17 mouse cellular contexts compared by ENCODE assay signal in genomic region chr5:22160935-22161334, GRCm38 (mm10).
DNase-seq lines count a peak whose midpoint lies in the region; ATAC-seq and TF ChIP-seq lines count a peak whose summit lies in the region.
"Had no signal": no experiment of that assay in that cellular context is flagged by ENCODE, and none has a peak within 500 bp of the region (broad histone marks: within the 10 kb centered on the region; RNA-seq: fewer than 3 reads in every experiment).

No protein-coding gene starts in this region.

- peak overlapping the region; percentile 49; the same call in 1 of the 2 replicates for H3K27ac ChIP-seq in heart, embryonic 15.5 days
- no peak overlapping the region for H3K27ac ChIP-seq in lung, embryonic 15.5 days
- no peak overlapping the region for H3K27ac ChIP-seq in lung, postnatal 0 days (ENCODE audit: low read length)
- H3K27ac ChIP-seq: hindbrain, embryonic 12.5 days; limb, embryonic 13.5 days; liver, embryonic 15.5 days; midbrain, embryonic 13.5 days had no signal

- no peak for TF ChIP-seq EP300 in lung, postnatal 0 days (IDR thresholded peaks at IDR 0.05)

- H3K4me2 ChIP-seq in heart, embryonic 15.5 days: no peak overlapping the region
- H3K4me2 ChIP-seq in lung, embryonic 15.5 days: no peak overlapping the region
- no peak overlapping the region for H3K4me2 ChIP-seq in lung, postnatal 0 days (replicated peaks; ENCODE audit: low read depth, low read length)
- H3K4me2 ChIP-seq: hindbrain, embryonic 12.5 days; limb, embryonic 13.5 days; liver, embryonic 15.5 days; midbrain, embryonic 13.5 days had no signal

- DNase-seq in adrenal gland, postnatal 36 days: peak; percentile 7 to 10
- no peak for DNase-seq in adrenal gland, postnatal 4 days (ENCODE audit: low spot score in 2 of 2)
- DNase-seq in heart, adult 18-20 months: no peak
- no peak for DNase-seq in lung, postnatal 0 days (ENCODE audit: low spot score)
- peak; percentile 12 for DNase-seq in yolk sac, embryonic 10.5 days (ENCODE audit: low spot score)
- DNase-seq in retina, postnatal 1 day: no peak
- DNase-seq: cerebellum, adult 18-20 months; gastrocnemius, postnatal 14 days; kidney, postnatal 14 days; layer of hippocampus, adult 9-11 months; thymus, postnatal 36 days had no signal

- 0 out of 2 replicates have a peak overlapping the region, but pooled peaks have one; percentile 10 for H3K9ac ChIP-seq in heart, embryonic 15.5 days
- no peak overlapping the region for H3K9ac ChIP-seq in lung, embryonic 15.5 days
- H3K9ac ChIP-seq in lung, postnatal 0 days (replicated peaks; ENCODE audit: low read depth): no peak overlapping the region
- H3K9ac ChIP-seq: hindbrain, embryonic 12.5 days; limb, embryonic 13.5 days; liver, embryonic 15.5 days; midbrain, embryonic 13.5 days had no signal

- WGBS in heart, embryonic 15.5 days: 21% methylated on average over 2 of the region's 2 CpGs
- WGBS in lung, embryonic 15.5 days: 24% methylated on average over 2 of the region's 2 CpGs
- 25% methylated on average over 2 of the region's 2 CpGs for WGBS in lung, postnatal 0 days

- H3K27me3 ChIP-seq in heart, embryonic 15.5 days: no peaks in the 10 kb centered on the region
- no peaks in the 10 kb centered on the region for H3K27me3 ChIP-seq in lung, embryonic 15.5 days
- no peaks in the 10 kb centered on the region for H3K27me3 ChIP-seq in lung, postnatal 0 days (replicated peaks; ENCODE audit: insufficient read depth, low read length)
- H3K27me3 ChIP-seq: hindbrain, embryonic 12.5 days; limb, embryonic 13.5 days; liver, embryonic 15.5 days; midbrain, embryonic 13.5 days had no signal

- H3K4me3 ChIP-seq in heart, embryonic 15.5 days: no peak overlapping the region
- no peak overlapping the region for H3K4me3 ChIP-seq in lung, embryonic 15.5 days
- H3K4me3 ChIP-seq in lung, postnatal 0 days (ENCODE audit: low read depth, low read length): no peak overlapping the region
- H3K4me3 ChIP-seq: hindbrain, embryonic 12.5 days; limb, embryonic 13.5 days; liver, embryonic 15.5 days; midbrain, embryonic 13.5 days had no signal

- no peak for TF ChIP-seq CTCF in lung, postnatal 0 days (IDR thresholded peaks at IDR 0.05)

- no peaks in the 10 kb centered on the region for H3K36me3 ChIP-seq in heart, embryonic 15.5 days
- H3K36me3 ChIP-seq in lung, embryonic 15.5 days: no peaks in the 10 kb centered on the region
- no peaks in the 10 kb centered on the region for H3K36me3 ChIP-seq in lung, postnatal 0 days (ENCODE audit: insufficient read depth, low read length)
- H3K36me3 ChIP-seq: hindbrain, embryonic 12.5 days; limb, embryonic 13.5 days; liver, embryonic 15.5 days; midbrain, embryonic 13.5 days had no signal

- H3K9me3 ChIP-seq in heart, embryonic 15.5 days (replicated peaks): no peaks in the 10 kb centered on the region
- no peaks in the 10 kb centered on the region for H3K9me3 ChIP-seq in lung, embryonic 15.5 days
- H3K9me3 ChIP-seq in lung, postnatal 0 days (ENCODE audit: low read length): no peaks in the 10 kb centered on the region
- H3K9me3 ChIP-seq: hindbrain, embryonic 12.5 days; limb, embryonic 13.5 days; liver, embryonic 15.5 days; midbrain, embryonic 13.5 days had no signal

- ATAC-seq in heart, embryonic 15.5 days (replicated peaks; ENCODE audit: insufficient number of reproducible peaks, insufficient read depth, low FRiP score, low read depth): no peak
- peak; percentile 66; the same call in 1 of the 2 replicates for ATAC-seq in lung, embryonic 15.5 days (ENCODE audit: borderline replicate concordance, extremely low read depth, low FRiP score, low TSS enrichment)
- ATAC-seq in lung, postnatal 0 days: no peak
- ATAC-seq: midbrain, embryonic 13.5 days had no signal

- peaks cover 8% of the 10 kb centered on the region for H3K4me1 ChIP-seq in heart, embryonic 15.5 days (replicated peaks)
- peaks cover 6% of the 10 kb centered on the region; the same call in 1 of the 2 replicates for H3K4me1 ChIP-seq in lung, embryonic 15.5 days
- no peaks in the 10 kb centered on the region for H3K4me1 ChIP-seq in lung, postnatal 0 days (ENCODE audit: insufficient read depth, low read depth, low read length)
- H3K4me1 ChIP-seq: liver, embryonic 15.5 days had no signal

Comparison
In these comparisons a context has a peak if more than half of its experiments do, and no peak if none do; other contexts are left out.
1. DNase-seq: peak in adrenal gland, postnatal 36 days (2 of 2) and yolk sac, embryonic 10.5 days (single experiment); none in adrenal gland, postnatal 4 days (0 of 2), heart, adult 18-20 months (0 of 2), lung, postnatal 0 days (single experiment) and retina, postnatal 1 day (single experiment).